Mouse (Mus musculus) adrenal gland, adult 18-20 months (tissue): ENCODE measurements around the gene Rims3. TPM values are rescaled to one million over a fixed set of nuclear protein-coding genes. Genes with fewer than 3 reads are reported as not detected.

ENCODE experiments used
- DNase-seq, 2 experiments: peaks; one replicate each; pipeline ENCODE4 v3.0.0; 2021 to 2022; ENCODE audit warnings: low spot score in 2 of 2
- total RNA-seq, 2 experiments: library from RNA; stranded (reverse); gene quantifications; 1 replicate in 1 of 2; 2 replicates in 1 of 2; pipeline ENCODE4 v1.2.3; 2021

Gene Rims3
- total RNA-seq, 2 experiments from 2014 or later: 9.2 to 10.0 TPM

GRCm38 (mm10) chr4:120890754-120891440 lies 36.3 kb downstream of the Rims3 start:
- DNase-seq: no peak

- no peak for DNase-seq
Observed at GRCm38 (mm10) chr4:120891960-120892359, 37.3 kb downstream of the Rims3 start.

GRCm38 (mm10) chr4:120892516-120892915 lies 37.9 kb downstream of the Rims3 start:
- no peak for DNase-seq

GRCm38 (mm10) chr4:120893656-120894401 lies 39.2 kb downstream of the Rims3 start:
- DNase-seq: no peak

GRCm38 (mm10) chr4:120894584-120894983 lies 40.0 kb downstream of the Rims3 start:
- DNase-seq: no peak

GRCm38 (mm10) chr4:120895226-120895625 lies 40.6 kb downstream of the Rims3 start:
- DNase-seq: no peak

GRCm38 (mm10) chr4:120895810-120896584 lies 41.4 kb downstream of the Rims3 start:
- no peak for DNase-seq

GRCm38 (mm10) chr4:120904533-120904932 lies 49.9 kb downstream of the Rims3 start:
- DNase-seq: no peak

GRCm38 (mm10) chr4:120905644-120906043 lies 51.0 kb downstream of the Rims3 start:
- DNase-seq: no peak

- peak; percentile 39 to 58 for DNase-seq
Observed at GRCm38 (mm10) chr4:120909558-120910150, 55.0 kb downstream of the Rims3 start.

- DNase-seq: no peak
Observed at GRCm38 (mm10) chr4:120911086-120911485, 56.5 kb downstream of the Rims3 start.

GRCm38 (mm10) chr4:120912866-120913265 lies 58.2 kb downstream of the Rims3 start:
- no peak for DNase-seq

GRCm38 (mm10) chr4:120913443-120913842 lies 58.8 kb downstream of the Rims3 start:
- DNase-seq: no peak

GRCm38 (mm10) chr4:120913861-120914260 lies 59.2 kb downstream of the Rims3 start:
- DNase-seq: no peak

GRCm38 (mm10) chr4:120914501-120914900 lies 59.9 kb downstream of the Rims3 start:
- no peak for DNase-seq

- no peak for DNase-seq
Observed at GRCm38 (mm10) chr4:120921461-120921860, 66.8 kb downstream of the Rims3 start.

- DNase-seq: peak; percentile 84 to 88
Observed at GRCm38 (mm10) chr4:120924554-120925299, 70.1 kb downstream of the Rims3 start, which contains the start of gene Exo5. Gene Exo5 (minus strand): TSS chr4:120925017.

GRCm38 (mm10) chr4:120925386-120925785 lies 70.8 kb downstream of the Rims3 start:
- DNase-seq: peak in 1 of 2 experiments; percentile 21

- peak in 1 of 2 experiments; percentile 23 for DNase-seq
Observed at GRCm38 (mm10) chr4:120928686-120929085, 74.1 kb downstream of the Rims3 start.

GRCm38 (mm10) chr4:120930736-120931135 lies 76.1 kb downstream of the Rims3 start:
- DNase-seq: no peak
